Mouse (Mus musculus) erythroblast, adult 5-6 weeks (primary cell): ENCODE results near the gene Ccna2. TPM values are rescaled to one million over a fixed set of nuclear protein-coding genes. Genes with fewer than 3 reads are reported as not detected.

Experiments used
- ATAC-seq: replicated peaks from 2 replicates; pipeline ENCODE4 v1.8.0; 2016; ENCODE audit warnings: moderate number of reproducible peaks, mild to moderate bottlenecking, moderate TSS enrichment, inconsistent platforms; ENCODE audit not compliant: poor library complexity, low FRiP score, severe bottlenecking
- total RNA-seq, 2 experiments: library from RNA; stranded (forward) in 1 of 2; stranded (reverse) in 1 of 2; fragments of 150-400 nt in 1 of 2; fragments of 200-764, 138-1000 nt in 1 of 2; gene quantifications; 2 replicates each; pipeline versions ENCODE4 v1.2.3 to v1.2.4; 2015 to 2017; ENCODE audit warnings: low replicate concordance in 2 of 2

Gene Ccna2
- total RNA-seq, 2 experiments from 2014 or later = 116 to 147 TPM

DNA sequence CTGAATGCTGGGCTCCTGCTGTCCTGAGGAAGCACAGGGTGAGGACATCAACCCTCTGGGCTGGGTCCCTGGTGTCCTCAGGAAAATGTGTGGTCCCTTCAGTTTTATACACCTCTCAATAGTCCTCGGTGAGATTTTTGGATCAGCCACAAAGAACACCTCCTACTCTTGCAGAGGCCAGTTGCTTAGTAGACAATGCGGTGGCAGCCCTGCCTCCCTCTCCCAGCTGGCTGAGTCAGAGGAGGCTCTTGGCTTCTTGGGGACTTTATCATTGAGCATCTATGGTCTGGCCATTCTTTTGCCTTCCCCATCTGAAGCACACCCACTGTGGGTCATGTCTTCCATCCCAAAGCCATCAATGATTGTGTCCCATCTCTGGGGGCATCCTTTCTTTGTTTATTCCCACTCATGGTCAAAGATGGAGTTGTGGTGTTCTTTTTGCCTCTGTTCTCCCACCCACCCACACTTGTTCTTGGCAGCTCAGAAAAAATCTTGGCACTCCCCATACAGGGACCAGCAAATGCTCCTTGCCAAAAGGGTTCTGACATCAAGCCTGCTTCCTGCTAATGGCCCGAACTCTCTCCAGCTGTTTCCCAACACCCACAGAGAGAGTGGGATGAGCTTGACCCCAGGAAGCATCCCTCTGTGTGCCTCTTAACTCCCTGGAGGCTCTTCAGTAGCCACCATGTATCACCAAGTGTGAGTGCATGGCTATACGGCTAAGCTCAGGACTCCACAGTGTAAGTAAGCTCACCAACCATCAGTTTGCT lies 34.1 kb downstream of the Ccna2 start:
- ATAC-seq = no peak

DNA sequence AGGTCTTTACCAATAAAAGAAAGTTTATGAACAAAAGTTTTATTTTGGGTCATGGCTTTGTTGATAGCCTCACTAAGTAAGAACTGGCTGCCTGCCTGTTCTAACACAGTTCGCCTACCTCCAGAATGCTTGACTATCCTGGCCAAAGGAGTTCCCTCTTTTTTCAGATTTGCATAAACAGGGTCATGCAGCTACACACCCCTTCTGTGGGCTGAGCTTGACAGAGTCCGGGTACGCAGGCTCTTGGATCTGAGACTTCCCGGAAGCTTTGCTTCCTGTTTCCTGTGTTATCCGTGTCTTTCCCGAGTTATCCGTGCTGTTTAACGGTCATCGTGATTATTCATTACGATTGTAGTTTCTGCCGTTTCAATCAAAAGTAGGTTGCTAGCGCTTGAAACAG lies 35.9 kb downstream of the Ccna2 start:
- no peak for ATAC-seq

- ATAC-seq = no peak
Measured at GRCm38 (mm10) chr3:36533201-36533672, 38.7 kb downstream of the Ccna2 start.

GRCm38 (mm10) chr3:36532738-36533137 lies 39.2 kb downstream of the Ccna2 start:
- ATAC-seq = no peak

GRCm38 (mm10) chr3:36531979-36532542 lies 39.9 kb downstream of the Ccna2 start:
- ATAC-seq = no peak

- no peak for ATAC-seq
Measured at GRCm38 (mm10) chr3:36531242-36531641, 40.7 kb downstream of the Ccna2 start.

GRCm38 (mm10) chr3:36530781-36531180 lies 41.2 kb downstream of the Ccna2 start:
- no peak for ATAC-seq

GRCm38 (mm10) chr3:36530345-36530744 lies 41.6 kb downstream of the Ccna2 start:
- no peak for ATAC-seq

DNA sequence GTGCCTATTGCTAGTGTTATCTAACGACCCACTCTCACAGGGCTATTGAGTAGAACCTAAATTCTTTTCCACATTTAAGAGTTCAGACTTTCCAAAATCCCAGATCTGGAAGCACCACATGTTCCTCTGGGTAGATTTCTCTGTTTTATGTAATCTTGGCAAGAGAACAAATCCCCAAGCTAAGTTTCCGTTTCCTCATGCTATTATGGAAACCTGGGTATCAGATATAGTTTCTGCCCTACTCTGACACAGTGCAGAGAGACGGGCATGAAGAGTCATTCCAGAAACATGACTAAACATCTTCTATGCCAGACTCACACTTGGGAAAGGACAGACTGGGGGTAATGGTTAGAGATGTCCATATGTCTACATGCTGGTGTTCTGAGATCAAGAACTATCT lies 47.5 kb downstream of the Ccna2 start:
- no peak for ATAC-seq

GRCm38 (mm10) chr3:36522137-36522536 lies 49.8 kb downstream of the Ccna2 start:
- no peak for ATAC-seq

DNA sequence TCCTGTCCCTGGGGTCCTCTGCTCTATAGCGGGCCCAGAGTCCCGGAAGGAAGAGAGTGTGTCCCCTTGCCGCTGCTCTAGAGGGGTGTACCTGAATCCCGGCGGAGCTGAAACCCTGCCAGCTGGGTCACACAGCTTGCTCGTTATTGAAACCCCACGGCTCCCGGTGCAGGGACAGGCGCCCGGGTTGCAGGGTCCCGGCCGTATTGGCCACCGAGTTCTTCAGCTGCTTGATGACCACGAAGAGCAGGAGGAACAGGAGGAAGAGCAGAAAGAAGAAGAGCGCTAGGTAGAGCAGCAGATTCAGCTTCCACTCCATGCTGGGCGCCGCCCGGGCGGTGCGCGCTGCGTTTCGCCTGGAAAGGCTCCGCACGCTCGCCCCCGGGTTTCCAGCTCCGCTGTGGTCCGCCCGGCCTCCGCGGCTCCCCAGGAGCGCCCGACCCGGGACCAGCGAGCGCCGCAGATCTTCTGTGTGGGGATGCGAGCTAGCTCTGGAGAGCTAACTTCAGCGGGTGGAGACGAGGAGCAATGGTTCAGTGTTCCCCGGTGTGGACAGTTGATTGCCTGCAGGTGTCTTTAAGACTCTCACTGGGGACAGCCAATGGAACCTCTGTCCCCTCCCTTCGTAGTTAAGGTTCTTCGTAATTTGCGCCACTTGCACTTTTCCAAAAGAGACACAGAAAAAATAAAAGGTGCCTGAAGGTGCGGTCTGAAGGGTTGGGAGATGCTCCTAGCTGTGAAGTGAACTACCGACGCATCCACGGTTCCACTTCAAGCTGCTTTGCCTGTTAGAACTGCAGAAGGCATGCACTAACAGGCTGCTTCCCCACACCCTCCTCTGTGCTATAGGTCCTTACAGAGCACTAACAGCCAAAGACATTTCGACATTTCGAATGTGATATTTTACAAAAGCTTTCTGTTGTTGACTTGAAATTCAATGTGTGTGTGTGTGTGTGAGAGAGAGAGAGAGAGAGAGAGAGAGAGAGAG lies 50.6 kb downstream of the Ccna2 start, which contains the start of gene Gm11549:
TSS of gene Gm11549 (minus strand) at position 741 of the 988 bp plus-strand sequence.
- ATAC-seq = no peak

DNA sequence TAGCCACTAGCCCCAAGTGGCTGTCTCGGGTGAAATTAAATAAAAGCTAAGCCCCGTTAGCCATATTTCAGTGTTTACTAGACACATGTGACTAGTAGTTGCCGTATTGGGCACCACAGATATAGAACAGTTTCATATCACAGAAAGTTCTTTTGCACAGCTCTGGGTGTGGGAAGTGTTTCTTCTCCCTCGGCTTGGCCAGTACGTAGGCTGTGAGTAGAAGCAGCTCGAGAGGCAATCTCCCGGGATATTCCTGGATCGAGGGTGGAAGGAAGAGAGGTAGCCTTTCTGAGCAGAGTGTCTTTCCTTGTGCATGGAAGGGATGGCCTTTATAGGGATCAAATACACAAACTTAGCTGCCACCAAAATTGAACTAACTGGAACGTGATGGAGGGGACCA lies 55.8 kb downstream of the Ccna2 start:
- no peak for ATAC-seq

Other genes with a start within 250 kb of the Ccna2 start
- 64.0 and 65.2 TPM in 2 replicates for gene Anxa5, start 96.3 kb downstream of the Ccna2 start, total RNA-seq (2015; ENCODE audit: low replicate concordance)
- 34.4 and 48.9 TPM in 2 replicates for gene Anxa5, start 96.3 kb downstream of the Ccna2 start, total RNA-seq (2017; ENCODE audit: low replicate concordance)
- not detected in 2 replicates for gene 1810062G17Rik, start 96.2 kb downstream of the Ccna2 start, total RNA-seq (2015; ENCODE audit: low replicate concordance)
- gene 1810062G17Rik, start 96.2 kb downstream of the Ccna2 start, total RNA-seq (2017; ENCODE audit: low replicate concordance) = not detected in 2 replicates
- gene Gm11549, start 50.3 kb downstream of the Ccna2 start, total RNA-seq (2015; ENCODE audit: low replicate concordance) = not detected in 2 replicates
- not detected in 2 replicates for gene Gm11549, start 50.3 kb downstream of the Ccna2 start, total RNA-seq (2017; ENCODE audit: low replicate concordance)
- gene Exosc9, start 19.5 kb downstream of the Ccna2 start, total RNA-seq (2015; ENCODE audit: low replicate concordance) = 8.3 and 29.0 TPM in 2 replicates
- gene Exosc9, start 19.5 kb downstream of the Ccna2 start, total RNA-seq (2017; ENCODE audit: low replicate concordance) = 22.2 and 41.8 TPM in 2 replicates
- 1.3 and 3.3 TPM in 2 replicates for gene Bbs7, start 41.3 kb upstream of the Ccna2 start, total RNA-seq (2015; ENCODE audit: low replicate concordance)
- 2.6 and 4.2 TPM in 2 replicates for gene Bbs7, start 41.3 kb upstream of the Ccna2 start, total RNA-seq (2017; ENCODE audit: low replicate concordance)
- not detected in 2 replicates for gene Trpc3, start 118.0 kb upstream of the Ccna2 start, total RNA-seq (2015; ENCODE audit: low replicate concordance)
- gene Trpc3, start 118.0 kb upstream of the Ccna2 start, total RNA-seq (2017; ENCODE audit: low replicate concordance) = not detected in 2 replicates